Mouse (Mus musculus): ENCODE results near the gene Pctp.

DNA sequence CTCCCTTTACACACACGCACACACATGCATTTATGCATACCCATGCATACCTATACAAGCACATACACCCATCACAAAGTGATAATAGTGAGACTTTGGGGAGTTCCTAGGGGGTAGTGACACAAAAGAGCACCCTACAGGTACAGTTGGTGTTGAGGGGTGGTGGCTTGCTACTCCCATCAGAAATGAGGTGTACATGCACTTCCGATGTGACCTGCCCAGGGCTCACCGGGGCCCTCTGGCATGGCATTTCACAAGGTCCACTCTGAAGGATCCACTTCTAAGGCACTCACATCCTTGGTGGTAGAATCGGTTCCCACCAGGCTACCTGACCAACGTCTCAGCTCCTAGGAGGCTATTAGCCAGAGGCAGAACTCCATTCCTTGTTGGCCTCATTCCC is 26.3 kb downstream of the Pctp start:
- no peak for TF ChIP-seq CTCF (IDR thresholded peaks at IDR 0.05; ENCODE audit: borderline replicate concordance, control insufficient read depth, extremely low read depth, insufficient read depth, low read length, poor library complexity)
- TF ChIP-seq POLR2A (IDR thresholded peaks at IDR 0.05; ENCODE audit: control insufficient read depth, extremely low read depth, insufficient read depth, low read length, poor library complexity) = no peak

Data from thymus, adult 2 months (tissue).